Comparison of ENCODE assay signal across 13 mouse cellular contexts in genomic region chr19:4170723-4171392, GRCm38 (mm10). TPM values are rescaled to one million over a fixed set of nuclear protein-coding genes. Genes with fewer than 3 reads are reported as not detected.
DNase-seq lines count a peak whose midpoint lies in the region; ATAC-seq lines count a peak whose summit lies in the region.
"Had no signal": no experiment of that assay in that cellular context is flagged by ENCODE, and none has a peak within 500 bp of the region (broad histone marks: within the 10 kb centered on the region; RNA-seq: fewer than 3 reads in every experiment).

No protein-coding gene starts in this region.

- no peak for ATAC-seq in forebrain, embryonic 13.5 days
- no peak for ATAC-seq in forebrain, embryonic 16.5 days
- no peak for ATAC-seq in hindbrain, embryonic 12.5 days (ENCODE audit: low FRiP score)
- ATAC-seq in hindbrain, embryonic 11.5 days (ENCODE audit: low FRiP score): no peak
- no peak for ATAC-seq in neural tube, embryonic 12.5 days (ENCODE audit: low FRiP score, low read depth)
- no peak for ATAC-seq in limb, embryonic 15.5 days (ENCODE audit: insufficient number of reproducible peaks, low FRiP score, low TSS enrichment, low read depth)

- no peak for DNase-seq in hindbrain, embryonic 11.5 days (ENCODE audit: low spot score)
- DNase-seq in neural tube, embryonic 10.5 days (ENCODE audit: extremely low spot score, low spot score): no peak
- DNase-seq in adrenal gland, adult 8-10 months: no peak
- DNase-seq: adrenal gland, postnatal 10 days; kidney, adult 2 months; liver; right cerebral cortex, adult 18-20 months had no signal

- no peak overlapping the region for H3K27ac ChIP-seq in forebrain, embryonic 13.5 days
- H3K27ac ChIP-seq in forebrain, embryonic 16.5 days (ENCODE audit: low read length): no peak overlapping the region
- no peak overlapping the region for H3K27ac ChIP-seq in hindbrain, embryonic 12.5 days
- H3K27ac ChIP-seq in hindbrain, embryonic 11.5 days (ENCODE audit: low read depth, low read length): no peak overlapping the region
- no peak overlapping the region for H3K27ac ChIP-seq in neural tube, embryonic 12.5 days
- H3K27ac ChIP-seq in limb, embryonic 15.5 days: peak overlapping the region; percentile 96

- 0 out of 2 replicates have a peak, but pooled peaks cover 4% of the 10 kb centered on the region for H3K27me3 ChIP-seq in forebrain, embryonic 13.5 days
- no peaks in the 10 kb centered on the region for H3K27me3 ChIP-seq in forebrain, embryonic 16.5 days (replicated peaks; ENCODE audit: control insufficient read depth, insufficient read depth, low read length)
- H3K27me3 ChIP-seq in hindbrain, embryonic 12.5 days: no peaks in the 10 kb centered on the region; the same call in 1 of the 2 replicates
- H3K27me3 ChIP-seq in hindbrain, embryonic 11.5 days (ENCODE audit: control insufficient read depth, insufficient read depth, low read length): no peaks in the 10 kb centered on the region
- no peaks in the 10 kb centered on the region for H3K27me3 ChIP-seq in neural tube, embryonic 12.5 days (replicated peaks)
- H3K27me3 ChIP-seq in limb, embryonic 15.5 days: no peaks in the 10 kb centered on the region
- H3K27me3 ChIP-seq: Patski had no signal

- H3K4me3 ChIP-seq in forebrain, embryonic 13.5 days: no peak overlapping the region
- H3K4me3 ChIP-seq in forebrain, embryonic 16.5 days (replicated peaks; ENCODE audit: low read length): no peak overlapping the region
- no peak overlapping the region for H3K4me3 ChIP-seq in hindbrain, embryonic 12.5 days
- H3K4me3 ChIP-seq in hindbrain, embryonic 11.5 days (ENCODE audit: low read depth, low read length): no peak overlapping the region
- no peak overlapping the region for H3K4me3 ChIP-seq in neural tube, embryonic 12.5 days
- H3K4me3 ChIP-seq in limb, embryonic 15.5 days: no peak overlapping the region

- 89% methylated on average over 10 of the region's 10 CpGs for WGBS in forebrain, embryonic 13.5 days
- 93% methylated on average over 10 of the region's 10 CpGs for WGBS in forebrain, embryonic 16.5 days
- 90% methylated on average over 10 of the region's 10 CpGs for WGBS in hindbrain, embryonic 12.5 days
- WGBS in hindbrain, embryonic 11.5 days: 89% methylated on average over 10 of the region's 10 CpGs
- WGBS in neural tube, embryonic 12.5 days: 94% methylated on average over 10 of the region's 10 CpGs
- WGBS in limb, embryonic 15.5 days: 84% methylated on average over 10 of the region's 10 CpGs

- H3K4me2 ChIP-seq in forebrain, embryonic 13.5 days: no peak overlapping the region
- no peak overlapping the region for H3K4me2 ChIP-seq in forebrain, embryonic 16.5 days (ENCODE audit: low read length)
- H3K4me2 ChIP-seq in hindbrain, embryonic 12.5 days (replicated peaks): no peak overlapping the region
- no peak overlapping the region for H3K4me2 ChIP-seq in hindbrain, embryonic 11.5 days (replicated peaks; ENCODE audit: low read depth, low read length)
- peak overlapping the region; percentile 72; the same call in 1 of the 2 replicates for H3K4me2 ChIP-seq in neural tube, embryonic 12.5 days (replicated peaks)
- H3K4me2 ChIP-seq in limb, embryonic 15.5 days: no peak overlapping the region

- H3K4me1 ChIP-seq in forebrain, embryonic 13.5 days: peaks cover 19% of the 10 kb centered on the region
- peaks cover 15% of the 10 kb centered on the region for H3K4me1 ChIP-seq in forebrain, embryonic 16.5 days (replicated peaks; ENCODE audit: control insufficient read depth, insufficient read depth, low read length)
- H3K4me1 ChIP-seq in hindbrain, embryonic 12.5 days: peaks cover 29% of the 10 kb centered on the region
- peaks cover 8% of the 10 kb centered on the region; the same call in 1 of the 2 replicates for H3K4me1 ChIP-seq in hindbrain, embryonic 11.5 days (replicated peaks; ENCODE audit: control insufficient read depth, insufficient read depth, low read length)
- H3K4me1 ChIP-seq in neural tube, embryonic 12.5 days: peaks cover 18% of the 10 kb centered on the region
- H3K4me1 ChIP-seq in limb, embryonic 15.5 days: peaks cover 39% of the 10 kb centered on the region

- no peaks in the 10 kb centered on the region for H3K36me3 ChIP-seq in forebrain, embryonic 13.5 days (ENCODE audit: poor library complexity, severe bottlenecking)
- no peaks in the 10 kb centered on the region for H3K36me3 ChIP-seq in forebrain, embryonic 16.5 days (ENCODE audit: control insufficient read depth, insufficient read depth)
- H3K36me3 ChIP-seq in hindbrain, embryonic 12.5 days: no peaks in the 10 kb centered on the region
- no peaks in the 10 kb centered on the region for H3K36me3 ChIP-seq in hindbrain, embryonic 11.5 days (ENCODE audit: control insufficient read depth, insufficient read depth, low read length)
- H3K36me3 ChIP-seq in neural tube, embryonic 12.5 days: no peaks in the 10 kb centered on the region
- H3K36me3 ChIP-seq in limb, embryonic 15.5 days: no peaks in the 10 kb centered on the region

- H3K9me3 ChIP-seq in forebrain, embryonic 13.5 days (replicated peaks): no peaks in the 10 kb centered on the region
- no peaks in the 10 kb centered on the region for H3K9me3 ChIP-seq in forebrain, embryonic 16.5 days (ENCODE audit: control insufficient read depth, low read length)
- no peaks in the 10 kb centered on the region for H3K9me3 ChIP-seq in hindbrain, embryonic 12.5 days (replicated peaks)
- no peaks in the 10 kb centered on the region for H3K9me3 ChIP-seq in hindbrain, embryonic 11.5 days (ENCODE audit: control insufficient read depth, low read length)
- no peaks in the 10 kb centered on the region for H3K9me3 ChIP-seq in neural tube, embryonic 12.5 days
- no peaks in the 10 kb centered on the region for H3K9me3 ChIP-seq in limb, embryonic 15.5 days

- H3K9ac ChIP-seq in forebrain, embryonic 13.5 days: 0 out of 2 replicates have a peak overlapping the region, but pooled peaks have one; percentile 31
- H3K9ac ChIP-seq in forebrain, embryonic 16.5 days (replicated peaks; ENCODE audit: low read depth, low read length): no peak overlapping the region
- H3K9ac ChIP-seq in hindbrain, embryonic 12.5 days: peak overlapping the region; percentile 35
- no peak overlapping the region for H3K9ac ChIP-seq in hindbrain, embryonic 11.5 days (ENCODE audit: low read depth, low read length)
- 0 out of 2 replicates have a peak overlapping the region, but pooled peaks have one; percentile 71 for H3K9ac ChIP-seq in neural tube, embryonic 12.5 days
- H3K9ac ChIP-seq in limb, embryonic 15.5 days: no peak overlapping the region

RNA-seq across cellular contexts. Expression of gene Carns1, which starts 4.4 kb away (rescaled TPM):
- polyA plus RNA-seq in forebrain, embryonic 13.5 days (2015; fragmentation: Nextera tagmentation; extraction: Ambion mirVana): 2.4 and 2.5 TPM in 2 replicates
- polyA plus RNA-seq in forebrain, embryonic 16.5 days (2015; fragmentation: Nextera tagmentation; extraction: Ambion mirVana): 2.8 and 4.1 TPM in 2 replicates
- 4.7 and 5.0 TPM in 2 replicates for polyA plus RNA-seq in hindbrain, embryonic 12.5 days (2016; fragmentation: Nextera tagmentation; extraction: Ambion mirVana)
- polyA plus RNA-seq in hindbrain, embryonic 11.5 days (2014; fragmentation: Nextera tagmentation; extraction: Ambion mirVana): 2.8 and 3.3 TPM in 2 replicates
- polyA plus RNA-seq in neural tube, embryonic 12.5 days (2016; fragmentation: Nextera tagmentation; extraction: Ambion mirVana): 3.9 and 4.8 TPM in 2 replicates
- 1.8 and 2.7 TPM in 2 replicates for polyA plus RNA-seq in limb, embryonic 15.5 days (2015; fragmentation: Nextera tagmentation; extraction: Ambion mirVana)
- total RNA-seq in adrenal gland, adult 8-10 months (2022): 1 to 10 TPM; 3.6 to 6.8 (median 5.2) TPM

RNA-seq across cellular contexts. Expression of gene Rps6kb2, which starts 7.7 kb away (rescaled TPM):
- 56.6 and 61.6 TPM in 2 replicates for polyA plus RNA-seq in forebrain, embryonic 13.5 days (2015; fragmentation: Nextera tagmentation; extraction: Ambion mirVana)
- 52.6 and 59.8 TPM in 2 replicates for polyA plus RNA-seq in forebrain, embryonic 16.5 days (2015; fragmentation: Nextera tagmentation; extraction: Ambion mirVana)
- 64.8 and 68.2 TPM in 2 replicates for polyA plus RNA-seq in hindbrain, embryonic 12.5 days (2016; fragmentation: Nextera tagmentation; extraction: Ambion mirVana)
- 42.2 and 45.7 TPM in 2 replicates for polyA plus RNA-seq in hindbrain, embryonic 11.5 days (2014; fragmentation: Nextera tagmentation; extraction: Ambion mirVana)
- polyA plus RNA-seq in neural tube, embryonic 12.5 days (2016; fragmentation: Nextera tagmentation; extraction: Ambion mirVana): 62.3 and 71.7 TPM in 2 replicates
- polyA plus RNA-seq in limb, embryonic 15.5 days (2015; fragmentation: Nextera tagmentation; extraction: Ambion mirVana): 68.8 and 79.3 TPM in 2 replicates
- 10 to 100 TPM; 29.2 to 53.0 (median 46.7) TPM for total RNA-seq in adrenal gland, adult 8-10 months (2022)

RNA-seq across cellular contexts. Expression of gene Ptprcap, which starts 17.5 kb away (rescaled TPM):
- polyA plus RNA-seq in forebrain, embryonic 13.5 days (2015; fragmentation: Nextera tagmentation; extraction: Ambion mirVana): 0.33 and 0.65 TPM in 2 replicates
- polyA plus RNA-seq in forebrain, embryonic 16.5 days (2015; fragmentation: Nextera tagmentation; extraction: Ambion mirVana): 0.39 TPM in 1 of 2 replicates, not detected in the other
- polyA plus RNA-seq in hindbrain, embryonic 12.5 days (2016; fragmentation: Nextera tagmentation; extraction: Ambion mirVana): 1.0 and 1.2 TPM in 2 replicates
- polyA plus RNA-seq in hindbrain, embryonic 11.5 days (2014; fragmentation: Nextera tagmentation; extraction: Ambion mirVana): 1.0 and 1.1 TPM in 2 replicates
- 0.92 and 0.94 TPM in 2 replicates for polyA plus RNA-seq in neural tube, embryonic 12.5 days (2016; fragmentation: Nextera tagmentation; extraction: Ambion mirVana)
- polyA plus RNA-seq in limb, embryonic 15.5 days (2015; fragmentation: Nextera tagmentation; extraction: Ambion mirVana): 7.4 and 9.5 TPM in 2 replicates
- total RNA-seq in adrenal gland, adult 8-10 months (2022): 1 to 10 TPM; 2.2 to 4.4 (median 3.4) TPM

RNA-seq across cellular contexts. Expression of gene Tbc1d10c, which starts 20.2 kb away (rescaled TPM):
- polyA plus RNA-seq in forebrain, embryonic 13.5 days (2015; fragmentation: Nextera tagmentation; extraction: Ambion mirVana): 0.77 and 0.82 TPM in 2 replicates
- polyA plus RNA-seq in forebrain, embryonic 16.5 days (2015; fragmentation: Nextera tagmentation; extraction: Ambion mirVana): 0.29 and 0.42 TPM in 2 replicates
- 0.58 and 1.0 TPM in 2 replicates for polyA plus RNA-seq in hindbrain, embryonic 12.5 days (2016; fragmentation: Nextera tagmentation; extraction: Ambion mirVana)
- polyA plus RNA-seq in hindbrain, embryonic 11.5 days (2014; fragmentation: Nextera tagmentation; extraction: Ambion mirVana): 0.79 and 0.96 TPM in 2 replicates
- 1.1 and 1.4 TPM in 2 replicates for polyA plus RNA-seq in neural tube, embryonic 12.5 days (2016; fragmentation: Nextera tagmentation; extraction: Ambion mirVana)
- 3.9 and 4.5 TPM in 2 replicates for polyA plus RNA-seq in limb, embryonic 15.5 days (2015; fragmentation: Nextera tagmentation; extraction: Ambion mirVana)
- 1 to 10 TPM; 1.6 to 2.8 (median 1.9) TPM for total RNA-seq in adrenal gland, adult 8-10 months (2022)

RNA-seq across cellular contexts. Expression of gene Ppp1ca, which starts 21.0 kb away (rescaled TPM):
- 664 and 700 TPM in 2 replicates for polyA plus RNA-seq in forebrain, embryonic 13.5 days (2015; fragmentation: Nextera tagmentation; extraction: Ambion mirVana)
- 551 and 574 TPM in 2 replicates for polyA plus RNA-seq in forebrain, embryonic 16.5 days (2015; fragmentation: Nextera tagmentation; extraction: Ambion mirVana)
- polyA plus RNA-seq in hindbrain, embryonic 12.5 days (2016; fragmentation: Nextera tagmentation; extraction: Ambion mirVana): 662 and 684 TPM in 2 replicates
- 868 and 927 TPM in 2 replicates for polyA plus RNA-seq in hindbrain, embryonic 11.5 days (2014; fragmentation: Nextera tagmentation; extraction: Ambion mirVana)
- polyA plus RNA-seq in neural tube, embryonic 12.5 days (2016; fragmentation: Nextera tagmentation; extraction: Ambion mirVana): 753 and 767 TPM in 2 replicates
- polyA plus RNA-seq in limb, embryonic 15.5 days (2015; fragmentation: Nextera tagmentation; extraction: Ambion mirVana): 759 and 834 TPM in 2 replicates
- 100 to 1,000 TPM; 371 to 396 (median 387) TPM for total RNA-seq in adrenal gland, adult 8-10 months (2022)

Comparison
In these comparisons a context has a peak if more than half of its experiments do, and no peak if none do; other contexts are left out.
1. H3K9ac ChIP-seq: peak in forebrain, embryonic 13.5 days (single experiment), hindbrain, embryonic 12.5 days (single experiment) and neural tube, embryonic 12.5 days (single experiment); none in forebrain, embryonic 16.5 days (single experiment), hindbrain, embryonic 11.5 days (single experiment) and limb, embryonic 15.5 days (single experiment).